Mouse (Mus musculus): Measurements from ENCODE around the gene Cfdp1. TPM values are rescaled to one million over a fixed set of nuclear protein-coding genes. Genes with fewer than 3 reads are reported as not detected.

The Cfdp1 gene
- polyA plus RNA-seq, 1 experiment from 2014 or later = 203 TPM

- Histone ChIP-seq H3K4me3 (ENCODE audit: low read depth, low read length) (no peak overlapping the region), H3K9ac (ENCODE audit: low read depth, low read length) (no peak overlapping the region), H3K4me1 (ENCODE audit: control insufficient read depth, insufficient read depth, low read length) (no peaks in the 10 kb centered on the region), H3K4me2 (ENCODE audit: low read depth, low read length) (no peak overlapping the region), H3K9me3 (ENCODE audit: control insufficient read depth, low read length) (no peaks in the 10 kb centered on the region), H3K27me3 (replicated peaks; ENCODE audit: control insufficient read depth, insufficient read depth, low read length) (no peaks in the 10 kb centered on the region), H3K27ac (replicated peaks; ENCODE audit: low read depth, low read length) (peak overlapping the region; percentile 39; the same call in 1 of the 2 replicates), H3K36me3 (ENCODE audit: control insufficient read depth, insufficient read depth, low read length) (peaks cover 53% of the 10 kb centered on the region)
- 86% methylated on average over 12 of the region's 12 CpGs for WGBS
- no peak for DNase-seq (ENCODE audit: low spot score)
- ATAC-seq (ENCODE audit: low read depth) = no peak
Measured at GRCm38 (mm10) chr8:111820018-111820417, 34.1 kb downstream of the Cfdp1 start.

GRCm38 (mm10) chr8:111818556-111818955, 35.5 kb downstream of the Cfdp1 start:
- no peaks in the 10 kb centered on the region for H3K4me1 ChIP-seq (ENCODE audit: control insufficient read depth, insufficient read depth, low read length)
- no peaks in the 10 kb centered on the region for H3K9me3 ChIP-seq (ENCODE audit: control insufficient read depth, low read length)
- no peak overlapping the region for H3K4me3 ChIP-seq (ENCODE audit: low read depth, low read length)
- no peaks in the 10 kb centered on the region for H3K27me3 ChIP-seq (replicated peaks; ENCODE audit: control insufficient read depth, insufficient read depth, low read length)
- ATAC-seq (ENCODE audit: low read depth) = no peak
- no peak for DNase-seq (ENCODE audit: low spot score)
- H3K4me2 ChIP-seq (ENCODE audit: low read depth, low read length) = no peak overlapping the region
- H3K9ac ChIP-seq (ENCODE audit: low read depth, low read length) = no peak overlapping the region
- WGBS = 84% methylated on average over 3 of the region's 3 CpGs
- 0 out of 2 replicates have a peak overlapping the region, but pooled peaks have one; percentile 3 for H3K27ac ChIP-seq (replicated peaks; ENCODE audit: low read depth, low read length)
- peaks cover 46% of the 10 kb centered on the region for H3K36me3 ChIP-seq (ENCODE audit: control insufficient read depth, insufficient read depth, low read length)

GRCm38 (mm10) chr8:111815078-111815477, 39.0 kb downstream of the Cfdp1 start:
- Histone ChIP-seq H3K9ac (ENCODE audit: low read depth, low read length) (no peak overlapping the region), H3K4me1 (ENCODE audit: control insufficient read depth, insufficient read depth, low read length) (no peaks in the 10 kb centered on the region), H3K9me3 (ENCODE audit: control insufficient read depth, low read length) (no peaks in the 10 kb centered on the region), H3K27ac (replicated peaks; ENCODE audit: low read depth, low read length) (no peak overlapping the region), H3K36me3 (ENCODE audit: control insufficient read depth, insufficient read depth, low read length) (peaks cover 16% of the 10 kb centered on the region), H3K27me3 (replicated peaks; ENCODE audit: control insufficient read depth, insufficient read depth, low read length) (no peaks in the 10 kb centered on the region), H3K4me2 (ENCODE audit: low read depth, low read length) (no peak overlapping the region), H3K4me3 (ENCODE audit: low read depth, low read length) (no peak overlapping the region)
- ATAC-seq (ENCODE audit: low read depth) (no peak), DNase-seq (ENCODE audit: low spot score) (no peak)
- 94% methylated on average over 4 of the region's 4 CpGs for WGBS

- no peak overlapping the region for H3K9ac ChIP-seq (ENCODE audit: low read depth, low read length)
- peaks cover 9% of the 10 kb centered on the region; the same call in 1 of the 2 replicates for H3K36me3 ChIP-seq (ENCODE audit: control insufficient read depth, insufficient read depth, low read length)
- ATAC-seq (ENCODE audit: low read depth) = no peak
- no peaks in the 10 kb centered on the region for H3K9me3 ChIP-seq (ENCODE audit: control insufficient read depth, low read length)
- H3K27me3 ChIP-seq (replicated peaks; ENCODE audit: control insufficient read depth, insufficient read depth, low read length) = no peaks in the 10 kb centered on the region
- WGBS = 93% methylated on average over 9 of the region's 9 CpGs
- H3K4me3 ChIP-seq (ENCODE audit: low read depth, low read length) = no peak overlapping the region
- no peak overlapping the region for H3K4me2 ChIP-seq (ENCODE audit: low read depth, low read length)
- no peak overlapping the region for H3K27ac ChIP-seq (replicated peaks; ENCODE audit: low read depth, low read length)
- no peak for DNase-seq (ENCODE audit: low spot score)
- H3K4me1 ChIP-seq (ENCODE audit: control insufficient read depth, insufficient read depth, low read length) = no peaks in the 10 kb centered on the region
Measured at GRCm38 (mm10) chr8:111813818-111814217, 40.3 kb downstream of the Cfdp1 start.

GRCm38 (mm10) chr8:111812835-111813234, 41.3 kb downstream of the Cfdp1 start:
- H3K27me3 ChIP-seq (replicated peaks; ENCODE audit: control insufficient read depth, insufficient read depth, low read length) = no peaks in the 10 kb centered on the region
- H3K4me1 ChIP-seq (ENCODE audit: control insufficient read depth, insufficient read depth, low read length) = no peaks in the 10 kb centered on the region
- ATAC-seq (ENCODE audit: low read depth) (no peak), DNase-seq (ENCODE audit: low spot score) (no peak)
- no peak overlapping the region for H3K9ac ChIP-seq (ENCODE audit: low read depth, low read length)
- H3K27ac ChIP-seq (replicated peaks; ENCODE audit: low read depth, low read length) = no peak overlapping the region
- H3K9me3 ChIP-seq (ENCODE audit: control insufficient read depth, low read length) = no peaks in the 10 kb centered on the region
- no peak overlapping the region for H3K4me3 ChIP-seq (ENCODE audit: low read depth, low read length)
- peaks cover 9% of the 10 kb centered on the region; the same call in 1 of the 2 replicates for H3K36me3 ChIP-seq (ENCODE audit: control insufficient read depth, insufficient read depth, low read length)
- WGBS = 75% methylated on average over 1 of the region's 1 CpGs
- H3K4me2 ChIP-seq (ENCODE audit: low read depth, low read length) = no peak overlapping the region

- Histone ChIP-seq H3K27ac (replicated peaks; ENCODE audit: low read depth, low read length) (no peak overlapping the region), H3K4me1 (ENCODE audit: control insufficient read depth, insufficient read depth, low read length) (no peaks in the 10 kb centered on the region), H3K4me3 (ENCODE audit: low read depth, low read length) (no peak overlapping the region), H3K27me3 (replicated peaks; ENCODE audit: control insufficient read depth, insufficient read depth, low read length) (no peaks in the 10 kb centered on the region), H3K36me3 (ENCODE audit: control insufficient read depth, insufficient read depth, low read length) (0 out of 2 replicates have a peak, but pooled peaks cover 8% of the 10 kb centered on the region), H3K9ac (ENCODE audit: low read depth, low read length) (no peak overlapping the region), H3K4me2 (ENCODE audit: low read depth, low read length) (no peak overlapping the region), H3K9me3 (ENCODE audit: control insufficient read depth, low read length) (no peaks in the 10 kb centered on the region)
- WGBS = 71% methylated on average over 2 of the region's 2 CpGs
- ATAC-seq (ENCODE audit: low read depth) (no peak), DNase-seq (ENCODE audit: low spot score) (no peak)
Measured at GRCm38 (mm10) chr8:111810656-111811336, 43.3 kb downstream of the Cfdp1 start.

- Histone ChIP-seq H3K4me3 (ENCODE audit: low read depth, low read length) (no peak overlapping the region), H3K4me2 (ENCODE audit: low read depth, low read length) (no peak overlapping the region), H3K4me1 (ENCODE audit: control insufficient read depth, insufficient read depth, low read length) (no peaks in the 10 kb centered on the region), H3K9me3 (ENCODE audit: control insufficient read depth, low read length) (no peaks in the 10 kb centered on the region), H3K9ac (ENCODE audit: low read depth, low read length) (no peak overlapping the region), H3K27me3 (replicated peaks; ENCODE audit: control insufficient read depth, insufficient read depth, low read length) (no peaks in the 10 kb centered on the region), H3K36me3 (ENCODE audit: control insufficient read depth, insufficient read depth, low read length) (0 out of 2 replicates have a peak, but pooled peaks cover 5% of the 10 kb centered on the region), H3K27ac (replicated peaks; ENCODE audit: low read depth, low read length) (no peak overlapping the region)
- DNase-seq (ENCODE audit: low spot score) = no peak
- 83% methylated on average over 3 of the region's 3 CpGs for WGBS
- no peak for ATAC-seq (ENCODE audit: low read depth)
Measured at GRCm38 (mm10) chr8:111808891-111809622, 45.0 kb downstream of the Cfdp1 start.

- Histone ChIP-seq H3K9ac (ENCODE audit: low read depth, low read length) (no peak overlapping the region), H3K4me1 (ENCODE audit: control insufficient read depth, insufficient read depth, low read length) (no peaks in the 10 kb centered on the region), H3K4me3 (ENCODE audit: low read depth, low read length) (no peak overlapping the region), H3K9me3 (ENCODE audit: control insufficient read depth, low read length) (no peaks in the 10 kb centered on the region), H3K27ac (replicated peaks; ENCODE audit: low read depth, low read length) (no peak overlapping the region), H3K4me2 (ENCODE audit: low read depth, low read length) (no peak overlapping the region), H3K27me3 (replicated peaks; ENCODE audit: control insufficient read depth, insufficient read depth, low read length) (no peaks in the 10 kb centered on the region), H3K36me3 (ENCODE audit: control insufficient read depth, insufficient read depth, low read length) (0 out of 2 replicates have a peak, but pooled peaks cover 3% of the 10 kb centered on the region)
- ATAC-seq (ENCODE audit: low read depth) = no peak
- 95% methylated on average over 3 of the region's 3 CpGs for WGBS
- no peak for DNase-seq (ENCODE audit: low spot score)
Measured at GRCm38 (mm10) chr8:111808006-111808405, 46.1 kb downstream of the Cfdp1 start.

Data from embryonic facial prominence, embryonic 14.5 days (tissue).